Mouse (Mus musculus): ENCODE results near the gene E2f2.

The E2f2 gene

GRCm38 (mm10) chr4:136144927-136145292 is 27.3 kb upstream of the E2f2 start:
- no peak for DNase-seq (ENCODE audit: low spot score in 2 of 2)

DNA sequence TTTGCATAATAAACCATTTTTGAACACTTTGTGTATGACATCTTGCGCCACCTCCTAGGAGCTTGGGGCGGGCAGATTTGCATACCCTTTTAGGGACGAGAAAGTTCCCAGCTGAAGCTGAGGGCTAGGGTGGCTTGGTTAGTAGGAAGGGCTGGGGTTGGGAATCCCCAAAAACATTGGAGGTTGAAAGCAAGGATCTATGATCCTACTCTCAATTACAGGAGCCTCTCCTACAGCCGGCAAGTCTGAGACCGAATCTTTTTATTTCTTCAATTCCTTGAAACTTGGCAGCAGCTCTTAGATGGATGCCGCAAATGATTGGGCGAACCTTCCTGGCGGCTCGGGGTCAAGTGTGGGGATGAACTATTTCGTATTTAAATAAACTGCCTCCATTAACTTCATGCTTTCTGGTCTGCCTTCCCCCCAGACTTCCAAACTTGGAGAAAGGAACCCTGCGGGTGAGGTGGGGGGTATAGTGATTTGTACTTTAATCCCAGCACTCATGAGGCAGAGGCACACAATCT is 26.8 kb upstream of the E2f2 start:
- no peak for DNase-seq (ENCODE audit: low spot score in 2 of 2)

DNA sequence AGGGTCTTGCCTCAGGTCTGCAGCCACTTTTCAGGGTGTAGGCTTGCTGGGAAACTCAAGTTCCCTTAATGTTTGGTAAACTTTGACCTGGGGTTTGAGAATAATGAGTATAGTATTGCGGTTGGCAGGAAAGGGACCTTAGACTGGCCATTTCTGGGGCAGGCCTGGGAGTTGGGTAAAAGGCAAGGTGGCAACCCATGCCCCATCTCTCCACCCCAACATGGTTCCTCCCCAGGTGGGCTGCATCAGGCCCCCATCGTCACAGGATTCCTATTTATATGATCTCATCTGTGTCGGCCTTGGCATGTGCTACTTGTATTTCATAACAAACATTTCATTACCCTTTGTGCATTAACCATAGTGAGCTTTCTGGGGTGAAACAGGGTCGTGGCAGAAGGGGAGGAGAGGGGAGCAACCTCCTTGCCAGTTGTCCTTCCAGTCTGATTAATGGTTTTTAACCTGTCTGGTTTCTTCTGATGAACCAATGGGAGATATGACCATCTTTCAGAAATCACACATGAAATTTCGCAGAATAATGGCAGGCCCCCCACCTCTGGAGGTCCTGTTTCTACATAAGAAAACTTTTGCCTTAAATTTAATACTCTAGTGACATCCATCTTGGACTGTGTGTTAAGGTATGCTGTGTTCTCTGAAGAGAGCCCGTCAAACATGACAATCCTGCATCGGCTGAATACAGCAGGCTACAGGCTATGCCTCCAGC is 26.0 kb upstream of the E2f2 start:
- no peak for DNase-seq (ENCODE audit: low spot score in 2 of 2)

GRCm38 (mm10) chr4:136146712-136147154 is 25.5 kb upstream of the E2f2 start:
- no peak for DNase-seq (ENCODE audit: low spot score in 2 of 2)

GRCm38 (mm10) chr4:136147436-136148135 is 24.6 kb upstream of the E2f2 start:
- peak; percentile 69 to 73 for DNase-seq (ENCODE audit: low spot score in 2 of 2)

GRCm38 (mm10) chr4:136148342-136149044 is 23.7 kb upstream of the E2f2 start:
- DNase-seq (ENCODE audit: low spot score in 2 of 2) = no peak

DNA sequence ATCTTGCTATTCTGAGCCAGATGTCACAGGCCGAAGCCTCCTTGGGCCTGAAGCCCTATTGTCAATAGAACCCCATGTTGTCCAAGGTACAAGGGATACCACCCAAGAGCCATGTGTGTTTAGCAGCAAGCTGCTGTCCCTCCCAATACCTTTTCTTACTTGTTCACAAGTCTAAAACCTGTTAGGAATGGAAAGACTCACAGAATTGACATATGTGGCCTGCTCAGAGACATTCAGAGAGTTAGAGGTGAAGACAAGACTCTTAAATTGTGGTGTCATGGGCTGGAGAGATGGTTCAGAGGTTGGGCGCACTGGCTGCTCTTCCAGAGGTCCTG is 23.2 kb upstream of the E2f2 start:
- no peak for DNase-seq (ENCODE audit: low spot score in 2 of 2)

GRCm38 (mm10) chr4:136149734-136150133 is 22.5 kb upstream of the E2f2 start:
- no peak for DNase-seq (ENCODE audit: low spot score in 2 of 2)

DNA sequence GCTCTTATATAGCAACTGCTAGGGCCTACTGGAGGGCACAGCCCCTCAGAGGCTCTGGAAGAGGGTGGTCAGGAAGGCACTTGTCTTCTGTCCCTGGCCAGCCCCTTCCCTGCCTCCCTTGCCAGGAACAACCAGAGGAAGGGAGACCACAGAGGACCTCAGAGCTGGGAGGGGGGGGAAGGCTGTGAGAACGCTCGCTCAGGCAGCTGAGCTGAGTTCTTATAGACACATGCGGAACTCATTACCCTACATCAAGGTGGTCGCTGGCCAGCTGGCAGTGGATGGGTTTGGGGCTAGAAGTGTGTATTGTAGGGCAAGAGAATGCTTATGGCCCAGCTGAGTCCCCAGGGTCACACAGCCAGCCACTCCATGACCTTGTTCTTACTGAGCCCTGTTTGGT is 21.6 kb upstream of the E2f2 start:
- no peak for DNase-seq (ENCODE audit: low spot score in 2 of 2)

DNA sequence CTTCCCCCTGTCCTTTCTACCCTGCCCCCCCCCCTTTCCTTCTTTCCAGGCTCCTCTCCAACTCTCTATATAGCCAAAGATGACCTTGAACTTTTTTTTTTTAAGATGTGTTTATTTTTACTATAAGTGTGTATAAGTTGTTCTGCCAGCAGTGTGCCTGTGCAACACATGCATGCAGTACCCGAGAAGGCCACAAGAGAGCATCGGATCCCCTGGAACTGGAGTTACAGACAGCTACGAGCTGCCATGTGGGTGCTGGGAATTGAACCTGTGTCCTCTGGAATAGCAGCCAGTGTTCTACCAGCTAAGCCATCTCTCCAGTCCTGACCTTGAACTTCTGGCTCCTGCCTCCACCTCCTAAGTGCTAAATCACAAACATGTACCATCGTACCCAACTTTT is 19.4 kb upstream of the E2f2 start:
- no peak for DNase-seq (ENCODE audit: low spot score in 2 of 2)

DNA sequence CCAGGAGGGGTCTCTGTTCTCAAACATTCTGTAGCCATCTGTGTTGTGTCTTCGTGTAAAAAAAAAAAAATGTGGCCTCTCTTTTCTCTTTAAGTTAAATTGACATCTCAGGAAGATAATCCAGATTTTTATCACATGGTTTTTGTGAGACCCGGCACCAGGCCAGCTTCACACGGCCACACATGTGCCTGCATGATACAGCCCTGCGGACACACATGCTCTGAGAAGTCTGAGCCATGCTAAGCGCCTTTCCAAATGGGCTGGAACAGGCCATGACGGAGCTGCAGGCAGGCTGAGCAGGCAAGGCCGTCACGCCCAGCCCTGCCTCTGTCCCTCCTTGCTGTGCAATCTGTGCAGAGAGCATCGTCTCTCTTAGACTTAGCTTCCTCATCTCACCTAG is 17.7 kb upstream of the E2f2 start:
- DNase-seq (ENCODE audit: low spot score in 2 of 2) = no peak

- no peak for DNase-seq (ENCODE audit: low spot score in 2 of 2)
Measured at GRCm38 (mm10) chr4:136158498-136158897, 13.7 kb upstream of the E2f2 start.

- DNase-seq (ENCODE audit: low spot score in 2 of 2) = peak; percentile 57 to 64
Measured at GRCm38 (mm10) chr4:136159802-136160397, 12.3 kb upstream of the E2f2 start.

DNA sequence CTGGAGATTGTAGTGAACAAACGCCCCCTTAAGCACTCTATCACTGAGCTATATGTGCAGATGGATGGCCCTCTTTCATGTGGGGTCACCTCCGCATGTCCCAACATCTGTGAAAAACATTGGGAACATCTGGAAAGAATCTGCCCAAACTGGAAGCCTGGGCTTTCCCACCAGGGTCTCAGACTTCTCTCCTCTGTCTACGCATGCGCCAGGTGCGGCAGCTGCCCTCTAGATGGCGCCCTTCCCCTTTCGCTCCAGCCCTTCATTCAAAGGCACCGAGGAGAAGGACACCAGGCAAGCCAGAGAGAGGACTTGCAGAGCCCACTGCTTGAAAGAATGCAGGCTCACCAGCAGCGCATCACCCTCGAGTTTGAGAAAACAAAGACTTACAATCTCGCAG is 8.7 kb upstream of the E2f2 start:
- peak; percentile 63 to 82 for DNase-seq (ENCODE audit: low spot score in 2 of 2)

- DNase-seq (ENCODE audit: low spot score in 2 of 2) = no peak
Measured at GRCm38 (mm10) chr4:136164981-136165380, 7.2 kb upstream of the E2f2 start.

- no peak for DNase-seq (ENCODE audit: low spot score in 2 of 2)
Measured at GRCm38 (mm10) chr4:136167701-136168100, 4.5 kb upstream of the E2f2 start.

DNA sequence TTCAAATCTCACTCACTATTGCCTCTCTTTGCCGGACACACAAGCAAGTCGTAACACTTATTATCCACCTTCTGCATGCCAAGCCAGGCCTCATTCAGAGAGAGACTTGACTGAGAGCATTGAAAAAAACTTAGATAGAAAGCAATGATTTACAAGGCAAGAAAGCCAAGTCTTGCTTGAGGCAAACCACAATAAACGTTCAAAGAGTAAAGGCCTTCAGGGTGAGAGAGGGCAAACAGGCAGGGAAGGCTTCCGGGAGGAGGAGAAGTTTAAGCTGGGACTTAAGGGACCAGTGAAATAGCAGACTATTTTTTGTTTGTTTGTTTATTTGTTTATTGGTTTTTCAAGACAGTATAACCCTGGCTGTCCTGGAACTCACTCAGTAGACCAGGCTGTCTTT is 1.8 kb upstream of the E2f2 start:
- DNase-seq (ENCODE audit: low spot score in 2 of 2) = no peak

DNA sequence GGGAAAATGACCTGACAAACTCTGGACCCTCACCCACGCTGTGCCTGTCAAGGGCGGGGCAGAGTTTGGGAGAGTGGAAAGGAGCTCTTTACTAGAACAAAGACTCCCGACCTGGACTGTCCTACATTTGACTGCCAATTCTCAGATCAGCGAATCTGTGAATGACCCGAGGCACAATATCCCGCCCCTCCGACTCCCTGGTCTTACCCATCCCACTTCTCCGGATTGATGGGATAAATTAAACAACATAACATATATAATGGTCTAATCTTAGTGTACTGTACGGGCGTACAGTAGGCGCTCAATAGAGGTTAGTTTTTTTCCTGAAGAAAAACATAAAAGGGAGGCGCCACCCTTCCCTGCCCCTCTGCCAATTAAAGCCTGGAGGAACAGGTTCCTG is 739 bp upstream of the E2f2 start:
- no peak for DNase-seq (ENCODE audit: low spot score in 2 of 2)

DNA sequence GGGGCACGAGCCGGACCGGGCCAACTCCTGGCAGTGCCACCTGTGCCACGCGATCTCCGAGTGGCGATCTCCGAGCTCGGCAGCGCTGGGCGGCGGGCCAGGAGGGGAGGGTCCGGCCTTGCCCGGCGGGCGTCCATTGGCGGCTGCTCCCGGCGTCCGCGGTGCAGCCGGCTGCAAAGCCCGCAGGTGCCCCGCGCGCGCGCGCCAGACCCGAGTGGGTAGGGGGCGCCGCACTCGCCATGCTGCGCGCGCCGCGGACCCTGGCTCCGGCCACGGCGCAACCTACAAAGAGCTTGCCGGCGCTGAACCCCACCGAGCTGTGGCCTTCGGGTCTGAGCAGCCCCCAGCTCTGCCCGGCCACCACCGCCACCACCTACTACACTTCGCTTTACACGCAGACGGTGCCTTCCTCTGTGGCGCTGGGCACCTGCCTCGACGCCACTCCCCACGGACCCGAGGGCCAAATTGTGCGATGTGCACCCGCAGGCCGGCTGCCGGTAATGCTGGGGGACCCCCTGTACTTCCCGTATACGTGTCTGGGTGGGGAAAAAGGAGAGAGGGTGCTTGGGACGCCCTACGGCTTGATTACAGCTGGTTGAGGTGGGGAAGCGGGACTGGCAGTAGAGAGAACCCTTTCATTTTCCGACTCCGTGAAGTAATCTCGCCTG is 482 bp downstream of the E2f2 start:
- peak in 1 of 2 experiments; percentile 48 for DNase-seq (ENCODE audit: low spot score in 2 of 2)

GRCm38 (mm10) chr4:136173210-136173715 is 1.1 kb downstream of the E2f2 start:
- no peak for DNase-seq (ENCODE audit: low spot score in 2 of 2)
